Mouse (Mus musculus): ENCODE measurements around the gene Hist1h3i. TPM values are rescaled to one million over a fixed set of nuclear protein-coding genes. Genes with fewer than 3 reads are reported as not detected.
"Not testable (repeated sequence)": the region's sequence is repeated elsewhere in the genome, so short reads cannot be mapped to it uniquely, and the experiment has no call there.

The Hist1h3i gene
- total RNA-seq (2022), result 10 to 100 TPM; 32.9 to 72.6 (median 47.3) TPM

DNA sequence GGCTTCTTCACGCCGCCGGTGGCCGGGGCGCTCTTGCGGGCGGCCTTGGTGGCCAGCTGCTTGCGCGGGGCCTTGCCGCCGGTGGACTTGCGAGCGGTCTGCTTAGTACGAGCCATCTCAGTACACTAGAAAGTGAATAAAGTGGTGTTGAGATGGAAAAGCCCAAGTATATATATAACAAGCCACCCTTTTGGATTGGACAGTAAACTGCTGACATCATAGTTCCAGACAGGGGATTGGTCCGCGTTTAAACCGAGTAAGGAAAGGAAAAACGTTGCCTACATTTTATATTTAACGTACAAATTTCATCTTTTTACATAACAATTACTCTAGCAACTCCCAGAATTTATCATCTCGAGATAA is at the start of gene Hist1h3i:
Hist1h3i (minus strand) TSS at position 116 of the 363 bp plus-strand sequence.
- DNase-seq (ENCODE audit: low spot score in 2 of 2), result peak; percentile 42 to 61

DNA sequence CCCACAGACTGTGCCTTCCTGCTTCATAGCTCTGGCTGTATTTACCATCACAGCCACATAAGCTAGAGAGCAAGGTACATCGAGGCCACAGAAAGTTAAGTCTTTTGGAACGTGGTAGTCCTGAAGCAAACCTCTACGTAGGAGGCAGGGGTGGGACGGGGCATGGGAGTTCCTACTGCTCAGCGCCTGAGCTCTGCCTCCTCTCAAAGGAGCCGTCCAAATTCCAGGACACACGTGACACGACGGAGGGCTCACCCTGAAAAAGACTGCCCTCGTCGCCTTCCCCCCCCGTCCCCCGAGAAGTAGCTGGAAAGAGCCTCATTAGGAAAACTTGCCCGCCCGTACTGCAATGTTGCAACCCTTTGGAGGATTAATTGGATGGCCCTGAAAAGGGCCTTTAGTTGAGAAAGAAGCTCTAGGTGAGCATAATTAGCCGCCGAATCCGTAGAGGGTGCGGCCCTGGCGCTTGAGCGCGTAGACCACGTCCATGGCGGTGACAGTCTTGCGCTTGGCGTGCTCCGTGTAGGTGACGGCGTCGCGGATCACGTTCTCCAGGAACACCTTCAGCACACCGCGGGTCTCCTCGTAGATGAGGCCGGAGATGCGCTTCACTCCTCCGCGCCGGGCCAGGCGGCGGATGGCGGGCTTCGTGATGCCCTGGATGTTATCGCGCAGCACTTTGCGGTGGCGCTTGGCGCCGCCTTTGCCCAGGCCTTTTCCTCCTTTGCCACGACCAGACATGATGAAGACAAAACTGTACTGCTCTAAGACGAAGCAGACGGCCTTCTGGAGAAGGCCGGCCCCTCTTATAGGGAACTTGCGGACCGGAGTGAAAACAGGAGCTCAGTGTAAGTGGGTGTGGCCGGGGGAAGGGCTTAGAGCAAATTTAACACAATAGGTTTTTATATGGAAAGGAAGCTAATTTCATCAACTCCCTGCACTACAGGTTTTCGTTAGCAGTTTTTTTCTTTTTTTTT is 48.5 kb upstream of the Hist1h3i start, which contains the start of gene Hist1h4n:
Hist1h4n (minus strand) TSS at position 779 of the 977 bp plus-strand sequence.
- peak; percentile 27 to 38 for DNase-seq (ENCODE audit: low spot score in 2 of 2)

DNA sequence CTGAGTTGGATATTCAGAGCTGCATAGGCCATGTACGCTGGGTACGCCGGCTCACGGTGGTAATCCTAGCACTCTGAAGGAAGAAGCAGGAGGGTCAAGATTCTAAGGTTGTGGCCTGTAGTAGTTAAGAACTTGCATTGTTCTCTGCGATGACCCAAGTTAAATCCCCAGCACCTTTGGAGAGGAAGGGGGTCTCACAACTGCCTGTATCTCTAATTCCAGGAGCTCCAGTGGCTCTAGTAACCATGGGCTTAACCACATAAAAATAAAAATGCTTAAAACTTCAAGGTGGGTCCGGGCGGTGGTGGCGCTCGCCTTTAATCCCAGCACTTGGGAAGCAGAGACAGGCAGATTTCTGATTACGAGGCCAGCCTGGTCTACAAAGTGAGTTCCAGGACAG is 47.2 kb upstream of the Hist1h3i start:
- DNase-seq (ENCODE audit: low spot score in 2 of 2), result no peak

- no peak for DNase-seq (ENCODE audit: low spot score in 2 of 2)
These were observed 45.3 kb upstream of the Hist1h3i start for GRCm38 (mm10) chr13:21828511-21828910.

- DNase-seq (ENCODE audit: low spot score in 2 of 2), result not testable (repeated sequence)
These were observed 37.1 kb upstream of the Hist1h3i start for GRCm38 (mm10) chr13:21820082-21820890.

DNA sequence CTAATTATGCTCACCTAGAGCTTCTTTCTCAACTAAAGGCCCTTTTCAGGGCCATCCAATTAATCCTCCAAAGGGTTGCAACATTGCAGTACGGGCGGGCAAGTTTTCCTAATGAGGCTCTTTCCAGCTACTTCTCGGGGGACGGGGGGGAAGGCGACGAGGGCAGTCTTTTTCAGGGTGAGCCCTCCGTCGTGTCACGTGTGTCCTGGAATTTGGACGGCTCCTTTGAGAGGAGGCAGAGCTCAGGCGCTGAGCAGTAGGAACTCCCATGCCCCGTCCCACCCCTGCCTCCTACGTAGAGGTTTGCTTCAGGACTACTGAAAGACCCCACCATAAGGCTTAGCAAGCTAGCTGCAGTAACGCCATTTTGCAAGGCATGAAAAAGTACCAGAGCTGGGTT is 28.9 kb upstream of the Hist1h3i start:
- DNase-seq (ENCODE audit: low spot score in 2 of 2), result not testable (repeated sequence)

- peak; percentile 33 to 50 for DNase-seq (ENCODE audit: low spot score in 2 of 2)
These were observed 28.4 kb upstream of the Hist1h3i start, which contains the start of gene Hist1h4m for GRCm38 (mm10) chr13:21811539-21811938. Gene Hist1h4m (plus strand): TSS chr13:21811746.

GRCm38 (mm10) chr13:21811074-21811473 is 27.9 kb upstream of the Hist1h3i start:
- DNase-seq (ENCODE audit: low spot score in 2 of 2), result not testable (repeated sequence)

DNA sequence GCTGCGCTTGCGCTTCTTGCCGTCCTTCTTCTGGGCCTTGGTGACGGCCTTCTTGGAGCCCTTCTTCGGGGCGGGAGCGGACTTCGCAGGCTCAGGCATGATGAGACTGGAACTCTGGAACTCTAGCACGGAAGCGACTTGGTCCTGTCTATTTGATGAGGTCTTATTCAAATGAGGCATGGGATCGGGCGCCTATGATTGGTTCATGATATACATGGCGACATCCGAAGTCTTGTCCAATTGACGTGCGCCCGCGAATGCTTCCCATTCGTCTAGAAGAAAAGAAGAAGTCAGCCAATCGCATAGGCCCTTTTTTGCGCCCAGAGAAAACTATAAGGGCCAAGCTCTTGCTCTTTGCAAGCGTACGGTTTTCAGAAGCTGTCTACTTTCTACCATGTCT is 26.9 kb upstream of the Hist1h3i start, which contains the start of the genes Hist1h2bq and Hist1h2ao:
Hist1h2bq (minus strand) TSS at position 125 of the 400 bp plus-strand sequence.
Hist1h2ao (plus strand) TSS at position 393 of the 400 bp plus-strand sequence.
- not testable (repeated sequence) for DNase-seq (ENCODE audit: low spot score in 2 of 2)

DNA sequence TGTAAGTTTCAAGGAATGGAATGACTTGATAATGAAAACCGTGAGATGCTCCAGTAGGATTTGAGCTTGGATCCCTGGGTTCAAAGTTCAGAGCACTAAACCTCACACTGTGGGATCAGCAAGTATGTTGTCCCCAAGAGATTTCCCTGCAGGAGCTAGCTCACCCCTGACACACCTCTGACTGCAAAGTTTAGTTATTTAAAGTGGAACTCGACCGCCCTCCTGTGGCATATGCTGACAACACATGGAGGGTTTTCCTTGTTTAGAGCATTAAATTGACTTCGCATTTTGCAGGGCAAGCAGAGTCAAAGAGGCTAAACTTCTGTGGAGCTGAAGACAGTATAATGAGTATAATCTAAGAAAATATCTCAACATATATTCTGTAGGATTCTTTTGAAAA is 19.9 kb upstream of the Hist1h3i start:
- DNase-seq (ENCODE audit: low spot score in 2 of 2), result not testable (repeated sequence)

GRCm38 (mm10) chr13:21797163-21797562 is 14.0 kb upstream of the Hist1h3i start:
- not testable (repeated sequence) for DNase-seq (ENCODE audit: low spot score in 2 of 2)

GRCm38 (mm10) chr13:21795584-21795983 is 12.4 kb upstream of the Hist1h3i start:
- DNase-seq (ENCODE audit: low spot score in 2 of 2), result no peak

DNA sequence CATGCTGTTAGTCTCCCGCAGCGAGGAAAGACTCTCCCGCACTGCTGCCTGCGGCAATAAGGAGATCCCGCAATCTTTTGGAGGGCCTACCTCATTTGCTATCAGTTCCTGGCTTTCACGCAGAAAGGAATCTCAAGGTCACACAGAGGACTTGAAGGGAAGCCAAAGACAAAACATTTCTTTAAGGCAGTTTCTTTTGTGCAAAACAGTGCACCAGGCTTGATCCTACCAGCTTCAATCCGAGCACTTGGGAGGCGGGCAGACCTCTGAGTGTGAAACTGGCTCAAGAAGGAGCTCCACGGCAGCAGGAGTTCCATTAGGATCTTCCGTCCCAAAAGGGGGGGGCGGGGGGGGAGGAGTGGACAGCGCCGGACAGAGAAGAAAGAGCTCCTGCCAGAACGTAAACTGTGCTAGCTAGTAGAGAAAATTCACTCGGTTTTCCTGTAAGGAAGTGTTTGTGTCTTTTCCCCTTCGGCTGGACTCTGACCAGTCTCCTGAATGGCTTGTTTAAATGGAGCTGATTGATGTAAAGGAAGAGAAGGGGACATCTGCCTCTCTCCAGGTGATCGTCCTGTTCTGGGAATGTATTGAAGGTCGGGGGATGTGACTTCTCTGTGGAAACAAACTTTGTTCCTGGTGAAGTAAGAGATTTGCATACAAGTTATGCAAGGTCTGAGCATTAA is 7.6 kb upstream of the Hist1h3i start:
- no peak for DNase-seq (ENCODE audit: low spot score in 2 of 2)

- no peak for DNase-seq (ENCODE audit: low spot score in 2 of 2)
These were observed 6.8 kb upstream of the Hist1h3i start for GRCm38 (mm10) chr13:21789925-21790324.

- no peak for DNase-seq (ENCODE audit: low spot score in 2 of 2)
These were observed 4.8 kb upstream of the Hist1h3i start for GRCm38 (mm10) chr13:21787760-21788593.

- peak; percentile 88 to 93 for DNase-seq (ENCODE audit: low spot score in 2 of 2)
These were observed 3.9 kb upstream of the Hist1h3i start, which contains the start of the genes Hist1h2an and Hist1h2bp for GRCm38 (mm10) chr13:21786899-21787629. Gene Hist1h2an (minus strand): TSS chr13:21787218. Gene Hist1h2bp (plus strand): TSS chr13:21787461.

- DNase-seq (ENCODE audit: low spot score in 2 of 2), result no peak
These were observed 3.2 kb upstream of the Hist1h3i start for GRCm38 (mm10) chr13:21786189-21786898.

- no peak for DNase-seq (ENCODE audit: low spot score in 2 of 2)
These were observed 1.1 kb upstream of the Hist1h3i start for GRCm38 (mm10) chr13:21784311-21784710.
